Mouse (Mus musculus): ENCODE measurements at regions not wholly inside any gene's neighbourhood (a gene's known extent, or its start where the extent isn't known, plus 50 kb on each side); places are given as distances from the start of the nearest gene placed in this dataset.

- no peaks in the 10 kb centered on the region for H3K36me3 ChIP-seq (ENCODE audit: control insufficient read depth, insufficient read depth, low read length)
- TF ChIP-seq CTCF (IDR thresholded peaks at IDR 0.05; ENCODE audit: extremely low read depth, insufficient read length, insufficient replicate concordance, low read depth, low read length), result no peak
- no peak for TF ChIP-seq POLR2A (IDR thresholded peaks at IDR 0.05; ENCODE audit: low read depth, low read length)
- no peaks in the 10 kb centered on the region for H3K4me1 ChIP-seq (ENCODE audit: control insufficient read depth, insufficient read depth, insufficient read length, low read length)
- H3K4me3 ChIP-seq (ENCODE audit: low read depth, low read length), result no peak overlapping the region
- 93% methylated on average over 6 of the region's 6 CpGs for WGBS
- no peak overlapping the region for H3K27ac ChIP-seq (ENCODE audit: insufficient read depth, low read depth, low read length)
- H3K27me3 ChIP-seq (ENCODE audit: control insufficient read depth, insufficient read depth, low read length), result no peaks in the 10 kb centered on the region
Observed at GRCm38 (mm10) chr13:44312237-44312636, 417.0 kb upstream of the Jarid2 start.

DNA sequence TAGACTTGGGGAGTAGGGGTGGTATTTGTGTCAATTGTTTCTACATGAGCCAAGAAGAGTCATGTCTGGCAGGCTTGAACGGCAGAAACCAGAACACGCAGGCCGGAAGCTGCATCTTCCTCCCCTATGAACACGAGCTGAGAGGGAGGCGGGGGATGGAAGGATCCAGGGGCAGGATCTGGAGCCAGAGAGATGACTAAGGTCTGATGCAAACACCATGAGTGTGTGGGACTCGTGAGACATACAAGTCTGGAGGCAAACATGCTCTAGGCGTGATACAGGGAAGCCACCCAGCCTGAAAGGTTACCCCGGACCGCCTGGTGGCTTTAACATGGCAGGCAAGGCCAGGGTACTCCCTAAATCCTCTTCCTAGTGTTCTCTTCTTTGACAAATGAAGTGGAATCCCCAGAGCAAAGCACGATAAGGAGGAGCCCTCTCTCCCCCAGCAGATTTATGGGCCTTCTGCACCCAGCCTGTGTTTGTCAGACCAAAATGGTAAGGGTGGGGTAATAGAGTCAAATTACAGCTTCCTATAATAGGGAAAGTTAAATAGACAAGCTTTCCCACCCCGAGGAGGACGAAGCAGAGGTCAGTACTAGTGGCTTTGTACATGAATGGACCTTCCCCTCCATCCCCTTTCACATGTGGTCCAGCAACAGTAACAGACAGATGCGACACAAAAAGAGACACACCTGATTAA is 412.4 kb upstream of the Jarid2 start:
- TF ChIP-seq POLR2A (IDR thresholded peaks at IDR 0.05; ENCODE audit: low read depth, low read length) (no peak), CTCF (IDR thresholded peaks at IDR 0.05; ENCODE audit: extremely low read depth, insufficient read length, insufficient replicate concordance, low read depth, low read length) (no peak)
- no peak overlapping the region for H3K27ac ChIP-seq (ENCODE audit: insufficient read depth, low read depth, low read length)
- 84% methylated on average over 13 of the region's 13 CpGs for WGBS
- H3K36me3 ChIP-seq (ENCODE audit: control insufficient read depth, insufficient read depth, low read length), result no peaks in the 10 kb centered on the region
- H3K27me3 ChIP-seq (ENCODE audit: control insufficient read depth, insufficient read depth, low read length), result no peaks in the 10 kb centered on the region
- no peak overlapping the region for H3K4me3 ChIP-seq (ENCODE audit: low read depth, low read length)
- H3K4me1 ChIP-seq (ENCODE audit: control insufficient read depth, insufficient read depth, insufficient read length, low read length), result no peaks in the 10 kb centered on the region

DNA sequence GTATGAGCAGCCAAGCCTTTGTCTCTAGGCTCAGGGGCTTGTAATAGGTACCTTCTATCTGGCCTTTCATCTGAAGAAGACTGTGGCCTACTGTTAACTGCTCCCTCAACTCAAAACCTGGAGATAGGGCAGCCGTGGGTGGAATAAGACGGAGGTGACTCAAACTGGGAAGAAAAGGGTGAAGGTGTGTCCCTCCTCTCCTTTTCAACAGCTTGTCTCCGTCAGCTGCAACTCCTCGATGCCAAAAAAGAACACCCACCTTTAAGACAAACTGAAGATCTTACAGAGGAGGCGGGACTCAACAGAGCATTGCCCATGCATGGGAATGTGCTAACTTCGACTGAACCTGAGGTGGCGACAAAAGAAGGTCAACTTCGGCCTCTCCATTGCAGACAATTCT is 411.7 kb upstream of the Jarid2 start:
- Histone ChIP-seq H3K4me3 (ENCODE audit: low read depth, low read length) (no peak overlapping the region), H3K4me1 (ENCODE audit: control insufficient read depth, insufficient read depth, insufficient read length, low read length) (no peaks in the 10 kb centered on the region), H3K36me3 (ENCODE audit: control insufficient read depth, insufficient read depth, low read length) (no peaks in the 10 kb centered on the region), H3K27ac (ENCODE audit: insufficient read depth, low read depth, low read length) (no peak overlapping the region), H3K27me3 (ENCODE audit: control insufficient read depth, insufficient read depth, low read length) (no peaks in the 10 kb centered on the region)
- 82% methylated on average over 8 of the region's 8 CpGs for WGBS
- TF ChIP-seq POLR2A (IDR thresholded peaks at IDR 0.05; ENCODE audit: low read depth, low read length) (no peak), CTCF (IDR thresholded peaks at IDR 0.05; ENCODE audit: extremely low read depth, insufficient read length, insufficient replicate concordance, low read depth, low read length) (no peak)

GRCm38 (mm10) chr13:44319101-44319500 is 410.2 kb upstream of the Jarid2 start:
- Histone ChIP-seq H3K4me3 (ENCODE audit: low read depth, low read length) (no peak overlapping the region), H3K4me1 (ENCODE audit: control insufficient read depth, insufficient read depth, insufficient read length, low read length) (no peaks in the 10 kb centered on the region), H3K27ac (ENCODE audit: insufficient read depth, low read depth, low read length) (no peak overlapping the region), H3K27me3 (ENCODE audit: control insufficient read depth, insufficient read depth, low read length) (no peaks in the 10 kb centered on the region), H3K36me3 (ENCODE audit: control insufficient read depth, insufficient read depth, low read length) (no peaks in the 10 kb centered on the region)
- TF ChIP-seq POLR2A (IDR thresholded peaks at IDR 0.05; ENCODE audit: low read depth, low read length), result no peak
- TF ChIP-seq CTCF (IDR thresholded peaks at IDR 0.05; ENCODE audit: extremely low read depth, insufficient read length, insufficient replicate concordance, low read depth, low read length), result no peak
- 93% methylated on average over 9 of the region's 9 CpGs for WGBS

GRCm38 (mm10) chr13:44319511-44319910 is 409.8 kb upstream of the Jarid2 start:
- Histone ChIP-seq H3K4me3 (ENCODE audit: low read depth, low read length) (no peak overlapping the region), H3K36me3 (ENCODE audit: control insufficient read depth, insufficient read depth, low read length) (no peaks in the 10 kb centered on the region), H3K27ac (ENCODE audit: insufficient read depth, low read depth, low read length) (no peak overlapping the region), H3K4me1 (ENCODE audit: control insufficient read depth, insufficient read depth, insufficient read length, low read length) (no peaks in the 10 kb centered on the region), H3K27me3 (ENCODE audit: control insufficient read depth, insufficient read depth, low read length) (no peaks in the 10 kb centered on the region)
- WGBS, result 91% methylated on average over 9 of the region's 9 CpGs
- TF ChIP-seq CTCF (IDR thresholded peaks at IDR 0.05; ENCODE audit: extremely low read depth, insufficient read length, insufficient replicate concordance, low read depth, low read length), result no peak
- TF ChIP-seq POLR2A (IDR thresholded peaks at IDR 0.05; ENCODE audit: low read depth, low read length), result no peak

DNA sequence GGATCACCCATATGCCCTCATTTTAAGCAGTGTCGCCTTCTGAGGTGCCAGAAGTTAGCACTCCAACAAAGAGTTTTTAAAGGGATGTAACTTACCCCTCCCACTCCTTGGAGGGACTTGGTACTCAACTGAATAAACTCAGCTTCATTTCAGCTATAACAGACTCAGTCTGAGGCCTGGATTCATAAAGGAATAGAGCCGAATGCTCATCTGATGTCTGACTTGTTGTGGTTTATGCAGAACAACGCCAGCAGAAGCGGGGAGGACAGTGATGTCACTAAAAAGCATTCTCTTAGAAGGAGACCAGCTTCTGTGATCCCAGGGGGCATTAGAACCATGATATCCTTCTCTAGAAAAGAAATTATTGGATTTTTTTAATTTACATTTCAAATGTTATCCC is 409.0 kb upstream of the Jarid2 start:
- TF ChIP-seq CTCF (IDR thresholded peaks at IDR 0.05; ENCODE audit: extremely low read depth, insufficient read length, insufficient replicate concordance, low read depth, low read length), result no peak
- TF ChIP-seq POLR2A (IDR thresholded peaks at IDR 0.05; ENCODE audit: low read depth, low read length), result no peak
- Histone ChIP-seq H3K4me3 (ENCODE audit: low read depth, low read length) (no peak overlapping the region), H3K27ac (ENCODE audit: insufficient read depth, low read depth, low read length) (no peak overlapping the region), H3K36me3 (ENCODE audit: control insufficient read depth, insufficient read depth, low read length) (no peaks in the 10 kb centered on the region), H3K27me3 (ENCODE audit: control insufficient read depth, insufficient read depth, low read length) (no peaks in the 10 kb centered on the region), H3K4me1 (ENCODE audit: control insufficient read depth, insufficient read depth, insufficient read length, low read length) (no peaks in the 10 kb centered on the region)
- WGBS, result 93% methylated on average over 4 of the region's 4 CpGs

DNA sequence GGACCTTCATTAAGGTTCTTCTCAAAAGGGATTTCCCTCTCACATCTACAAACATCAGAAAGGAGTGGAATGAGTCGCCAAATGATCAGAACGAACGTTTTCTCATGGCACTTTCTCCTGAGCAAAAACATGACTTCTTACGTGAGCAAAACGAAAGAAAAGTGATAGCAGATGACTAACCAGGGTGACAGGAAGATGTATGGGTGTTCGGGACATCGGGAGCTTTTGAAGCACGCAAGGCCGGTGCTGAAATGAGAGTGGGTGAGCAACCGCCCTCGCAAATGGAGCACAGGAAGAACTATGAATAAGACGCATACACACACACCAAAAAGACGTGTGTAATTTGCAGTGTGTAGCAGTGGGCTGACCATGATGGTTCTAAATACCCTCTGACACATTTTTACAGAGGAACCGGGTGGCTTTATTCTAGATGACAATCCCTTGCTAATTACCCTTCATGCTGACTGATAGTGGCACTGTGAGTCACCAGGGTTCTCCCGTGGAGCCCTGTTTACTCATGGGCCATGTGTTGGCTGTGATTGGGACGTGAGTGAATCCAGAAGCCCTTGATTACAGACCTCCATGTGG is 408.2 kb upstream of the Jarid2 start:
- 75% methylated on average over 16 of the region's 16 CpGs for WGBS
- TF ChIP-seq POLR2A (IDR thresholded peaks at IDR 0.05; ENCODE audit: low read depth, low read length), result no peak
- TF ChIP-seq CTCF (IDR thresholded peaks at IDR 0.05; ENCODE audit: extremely low read depth, insufficient read length, insufficient replicate concordance, low read depth, low read length), result no peak
- Histone ChIP-seq H3K4me3 (ENCODE audit: low read depth, low read length) (no peak overlapping the region), H3K4me1 (ENCODE audit: control insufficient read depth, insufficient read depth, insufficient read length, low read length) (no peaks in the 10 kb centered on the region), H3K27me3 (ENCODE audit: control insufficient read depth, insufficient read depth, low read length) (no peaks in the 10 kb centered on the region), H3K36me3 (ENCODE audit: control insufficient read depth, insufficient read depth, low read length) (no peaks in the 10 kb centered on the region), H3K27ac (ENCODE audit: insufficient read depth, low read depth, low read length) (no peak overlapping the region)

All from small intestine, adult 2 months (tissue).